Mouse (Mus musculus) thymus, postnatal 14 days (tissue): Measurements from ENCODE around the gene Gm7298.
"Not testable (repeated sequence)": the region's sequence is repeated elsewhere in the genome, so short reads cannot be mapped to it uniquely, and the experiment has no call there.

Source experiments
- DNase-seq: peaks from one replicate; pipeline ENCODE4 v3.0.0; 2021

Gene Gm7298

GRCm38 (mm10) chr6:121732632-121733031 lies at the start of gene Gm7298:
Gene Gm7298, plus strand, starts transcription at chr6:121732932.
- no peak for DNase-seq

DNA sequence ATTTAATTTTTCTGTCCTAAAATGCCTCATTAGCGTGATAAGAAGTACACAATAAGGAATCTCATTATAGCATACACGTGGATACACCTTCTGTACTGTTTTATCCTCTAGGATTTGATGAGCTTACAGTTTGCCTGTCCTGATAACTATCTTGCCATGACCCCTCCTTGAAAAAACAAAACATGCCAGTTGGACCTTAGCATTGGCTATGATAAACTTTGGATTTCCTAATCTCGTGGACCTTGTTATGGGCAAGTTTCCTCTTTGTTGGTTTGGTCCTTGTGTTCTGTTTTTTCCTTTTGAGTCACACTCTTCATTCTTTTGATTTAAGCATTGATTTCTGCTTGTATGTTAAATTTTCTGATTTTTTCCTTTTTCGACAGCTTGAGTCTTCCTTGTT lies 95.3 kb downstream of the Gm7298 start:
- no peak for DNase-seq

DNA sequence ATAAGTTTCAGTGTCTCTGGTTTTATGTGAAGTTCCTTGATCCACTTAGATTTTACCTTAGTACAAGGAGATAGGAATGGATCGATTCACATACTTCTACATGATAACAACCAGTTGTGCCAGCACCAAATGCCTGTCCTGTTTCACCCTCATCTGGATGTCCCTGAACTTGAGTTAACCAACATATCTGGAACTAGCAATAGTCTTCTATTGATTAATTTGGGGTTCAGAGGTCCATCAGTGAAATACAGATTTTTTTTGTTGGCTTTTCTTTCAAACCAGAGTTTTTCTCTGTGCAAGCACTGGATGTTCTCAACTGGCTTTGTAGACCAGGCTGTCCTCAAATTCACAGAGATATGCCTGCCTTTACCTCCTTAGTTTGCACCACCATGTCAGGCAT lies 103.6 kb downstream of the Gm7298 start:
- DNase-seq = no peak

DNA sequence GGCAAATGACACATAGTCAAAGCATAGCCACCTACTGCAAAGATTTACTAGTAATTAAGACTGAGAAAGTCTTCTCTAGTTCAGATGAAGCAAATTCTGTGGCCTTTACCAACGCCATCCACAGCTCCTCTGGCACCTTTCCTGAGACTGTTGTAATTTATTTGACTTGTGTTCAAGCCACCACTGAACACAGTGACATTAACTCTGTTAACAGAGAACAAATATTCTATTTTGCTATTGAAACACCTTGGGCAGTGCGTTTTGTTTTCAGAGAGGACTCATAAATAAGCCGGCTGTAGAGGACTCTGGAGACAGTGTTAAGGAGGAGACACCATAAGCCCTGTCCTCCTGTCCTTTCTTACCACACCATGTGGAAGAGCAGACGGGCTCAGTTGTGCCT lies 105.5 kb downstream of the Gm7298 start, which contains the start of gene Mug1:
TSS of gene Mug1 (plus strand) at position 271 of the 400 bp plus-strand sequence.
- not testable (repeated sequence) for DNase-seq
